Mouse (Mus musculus) thymus, adult 2 months (tissue): ENCODE results near the gene Epha10.

Source experiments
- CTCF ChIP-seq: fragments of 200-500 bp; IDR thresholded peaks from 2 replicates; pipeline ENCODE4 v1.5.1; 2012; ENCODE audit warnings: mild to moderate bottlenecking, control low read depth, low read length, moderate library complexity, borderline replicate concordance; ENCODE audit not compliant: control insufficient read depth, poor library complexity, insufficient read depth; ENCODE audit errors: extremely low read depth
- POLR2A ChIP-seq: fragments of 200-500 bp; IDR thresholded peaks from 2 replicates; pipeline ENCODE4 v1.6.1; 2012; ENCODE audit warnings: mild to moderate bottlenecking, low read length, control low read depth, moderate library complexity; ENCODE audit not compliant: control insufficient read depth, poor library complexity, insufficient read depth; ENCODE audit errors: extremely low read depth

DNA sequence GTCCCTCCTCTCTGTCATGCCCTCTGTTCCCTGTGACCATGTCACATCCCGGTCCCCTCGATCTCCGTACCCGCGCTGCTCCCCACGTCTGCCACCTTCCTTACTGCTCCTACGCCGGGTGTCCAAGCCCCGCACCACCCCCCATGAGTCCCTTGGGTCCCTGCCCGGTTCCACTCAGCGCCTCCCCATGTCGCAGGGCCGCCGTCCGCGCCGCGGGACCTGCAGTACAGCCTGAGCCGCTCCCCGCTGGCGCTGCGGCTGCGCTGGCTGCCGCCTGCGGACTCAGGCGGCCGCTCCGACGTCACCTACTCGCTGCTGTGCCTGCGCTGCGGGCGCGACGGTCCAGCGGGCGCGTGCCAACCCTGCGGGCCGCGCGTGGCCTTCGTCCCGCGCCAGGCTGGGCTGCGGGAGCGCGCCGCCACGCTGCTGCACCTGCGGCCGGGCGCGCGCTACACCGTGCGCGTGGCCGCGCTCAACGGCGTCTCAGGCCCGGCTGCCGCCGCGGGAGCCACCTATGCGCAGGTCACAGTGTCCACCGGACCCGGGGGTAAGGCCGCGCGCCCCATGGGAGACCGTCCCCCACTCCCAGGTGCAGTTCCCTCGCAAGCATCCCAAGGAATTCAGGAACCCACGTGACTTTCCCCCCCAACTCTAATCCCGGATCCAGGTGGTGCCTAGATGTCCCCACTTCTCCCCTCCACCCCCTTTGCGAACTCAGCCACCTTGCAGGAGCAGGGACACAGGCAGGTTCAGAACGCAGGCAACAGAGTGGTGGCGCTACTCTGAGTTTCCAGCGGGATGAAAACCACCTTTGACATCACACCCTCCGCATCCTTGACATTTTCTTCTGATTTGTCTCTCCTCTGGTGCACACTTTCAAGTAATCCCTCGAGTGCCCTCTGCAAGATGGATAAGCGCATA, 14.1 kb downstream of the Epha10 start:
- TF ChIP-seq CTCF (no peak), POLR2A (no peak)
